Mouse (Mus musculus) heart, postnatal 10 days (tissue): ENCODE measurements around the gene Rhod. TPM values are rescaled to one million over a fixed set of nuclear protein-coding genes. Genes with fewer than 3 reads are reported as not detected.
"Not testable (repeated sequence)": the region's sequence is repeated elsewhere in the genome, so short reads cannot be mapped to it uniquely, and the experiment has no call there.

Experiments
- DNase-seq, 2 experiments: peaks; one replicate each; pipeline ENCODE4 v3.0.0; 2021
- intact Hi-C: fragments of 180-260 bp; cut with DNase I; formaldehyde crosslinking; loops from one replicate; pipeline ENCODE4 v1.15.1; 2025
- total RNA-seq, 2 experiments: library from RNA; stranded (reverse); gene quantifications; 2 replicates each; pipeline ENCODE4 v1.2.3; 2021

Rhod gene
- total RNA-seq, 2 experiments from 2014 or later: 8.5 to 10.6 TPM

- intact Hi-C loops: loop anchor here (5.0 kb wide), 1 partner anchor 162 kb away; no protein-coding TSS in a partner anchor
- no peak for DNase-seq
Observed at GRCm38 (mm10) chr19:4419711-4420110, 19.5 kb downstream of the Rhod start.

GRCm38 (mm10) chr19:4417713-4418112, 21.5 kb downstream of the Rhod start:
- intact Hi-C loops: loop anchor here (2.0 to 5.0 kb wide), 2 partner anchors 79 to 160 kb away; no protein-coding TSS in a partner anchor
- no peak for DNase-seq

GRCm38 (mm10) chr19:4417183-4417582, 22.0 kb downstream of the Rhod start:
- DNase-seq: peak; percentile 79 to 86
- intact Hi-C loops: loop anchor here (2.0 to 5.0 kb wide), 2 partner anchors 78 to 160 kb away; no protein-coding TSS in a partner anchor

DNA sequence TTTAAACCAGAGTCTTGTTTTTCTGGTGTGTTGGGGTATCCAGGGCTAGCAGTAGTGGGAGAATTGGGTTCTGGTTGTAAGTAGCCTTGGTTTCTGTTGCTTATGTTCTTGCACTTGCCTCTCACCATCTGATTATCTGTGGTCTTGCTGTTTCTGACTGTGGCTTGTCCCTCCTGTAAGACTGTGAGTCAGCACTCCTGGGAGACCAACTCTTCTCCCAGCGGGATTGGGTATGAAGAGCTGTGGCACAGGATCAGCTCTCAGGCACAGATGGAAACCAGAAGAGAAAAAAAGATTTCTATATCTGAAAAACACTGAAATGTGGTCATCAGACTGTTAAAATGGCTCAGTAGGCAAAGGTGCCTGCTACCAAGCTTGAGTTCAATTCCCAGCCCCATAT, 24.6 kb downstream of the Rhod start:
- intact Hi-C loops: loop anchor here (5.0 kb wide), 1 partner anchor 157 kb away; no protein-coding TSS in a partner anchor
- no peak for DNase-seq

DNA sequence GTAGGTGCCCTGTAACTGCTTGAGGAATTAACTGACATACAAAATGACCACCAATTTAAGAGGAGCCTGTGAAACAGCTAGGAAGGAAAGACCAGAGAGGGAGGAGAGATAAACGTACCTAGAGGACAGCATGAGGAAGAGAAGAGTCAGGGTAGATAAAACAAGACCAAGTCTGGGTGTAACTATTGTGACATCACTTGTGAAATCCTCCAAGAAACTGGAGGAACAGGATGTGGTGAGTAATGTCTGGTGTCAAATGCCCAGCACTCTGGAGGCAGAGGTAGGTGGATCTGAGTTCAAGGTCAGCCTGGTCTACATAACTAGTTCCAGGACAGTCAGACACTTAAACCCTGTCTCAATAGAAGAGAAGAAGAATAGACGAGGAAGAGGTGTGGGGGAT, 30.2 kb downstream of the Rhod start:
- no peak for DNase-seq
- intact Hi-C loops: no loop called here

- no peak for DNase-seq
- intact Hi-C loops: no loop called here
Observed at GRCm38 (mm10) chr19:4404840-4405239, 34.4 kb downstream of the Rhod start.

DNA sequence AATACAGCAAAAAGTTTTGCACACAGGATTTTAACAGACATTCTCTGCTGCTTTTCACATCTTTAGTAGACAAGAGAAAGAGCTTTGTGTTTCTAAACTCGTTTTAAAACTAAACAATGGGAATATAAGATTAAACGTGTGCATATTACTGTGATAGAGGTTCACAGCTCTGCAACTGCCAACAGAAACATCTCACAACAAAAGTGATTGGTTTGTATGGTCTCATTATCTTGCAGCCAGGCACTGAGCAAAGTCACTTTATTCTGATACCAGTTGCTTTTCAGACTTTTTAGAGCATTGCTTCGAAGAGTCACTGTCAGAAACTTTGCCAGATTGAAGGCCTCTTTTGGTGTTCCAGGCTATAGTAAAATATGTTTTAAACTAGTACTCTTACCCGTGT, 40.3 kb downstream of the Rhod start:
- DNase-seq: no peak
- intact Hi-C loops: loop anchor here (5.0 kb wide), 1 partner anchor 62 kb away; no protein-coding TSS in a partner anchor

DNA sequence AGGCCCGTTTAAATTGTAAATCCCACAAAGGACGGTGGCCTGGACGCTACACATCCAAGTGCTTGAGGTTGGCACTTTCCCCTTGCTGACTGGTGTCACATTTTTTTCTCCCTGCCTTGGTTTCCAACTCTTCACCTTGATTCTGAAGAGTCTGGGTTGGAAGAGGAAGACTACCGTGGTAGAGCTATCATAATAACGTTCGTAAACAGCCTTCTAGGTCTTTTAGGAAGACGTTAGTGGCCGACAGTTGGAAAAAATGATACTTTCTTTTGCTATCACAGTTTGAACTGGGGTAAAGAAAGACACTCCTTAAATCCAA, 40.6 kb downstream of the Rhod start:
- DNase-seq: no peak
- intact Hi-C loops: loop anchor here (5.0 kb wide), 1 partner anchor 61 kb away; no protein-coding TSS in a partner anchor

DNA sequence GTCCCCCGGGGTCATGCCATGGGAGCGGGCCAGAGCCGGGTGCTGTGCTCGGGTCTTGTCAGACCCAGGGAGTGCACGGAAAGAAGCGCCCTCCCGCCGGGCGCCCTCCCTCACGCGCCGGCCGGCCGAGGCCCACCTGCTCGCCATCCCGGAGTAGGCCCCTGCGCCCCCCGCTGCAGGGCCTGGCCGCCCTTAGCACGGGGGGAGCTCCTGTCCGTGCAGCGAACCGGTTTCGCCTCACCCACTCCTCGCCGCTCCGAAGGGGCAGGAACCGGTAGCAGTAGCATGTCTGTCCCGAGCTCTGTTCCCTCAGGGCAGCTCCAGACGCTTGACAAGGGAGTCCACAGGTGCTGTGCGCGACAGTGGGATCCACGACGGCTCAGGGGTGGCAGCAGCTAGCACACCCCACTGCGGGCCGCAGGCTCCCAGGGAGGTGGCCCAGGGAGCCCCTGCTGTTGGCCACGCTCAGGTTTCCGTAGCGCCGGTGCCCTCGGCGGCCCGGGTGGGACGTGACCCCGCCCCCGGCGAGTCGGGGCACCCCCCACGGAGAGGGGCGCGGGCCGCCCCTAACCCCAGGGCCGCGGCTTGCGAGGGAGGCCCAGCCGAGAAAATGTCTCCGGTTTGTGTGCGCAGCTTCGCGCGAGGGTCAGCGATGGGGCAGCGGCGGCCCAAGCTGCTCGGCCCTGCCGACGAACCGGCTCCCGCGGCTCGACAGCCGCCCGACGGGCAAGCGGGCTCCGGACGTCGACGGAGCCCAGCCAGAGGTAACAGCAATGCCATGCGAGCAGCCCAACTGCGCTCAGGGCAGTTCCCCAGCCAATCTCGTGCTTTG, 41.2 kb downstream of the Rhod start, which contains the start of gene Kdm2a:
TSS of gene Kdm2a (minus strand) at position 488 of the 832 bp plus-strand sequence.
- DNase-seq: peak; percentile 72 to 73
- intact Hi-C loops: loop anchor here (5.0 kb wide), 1 partner anchor 61 kb away; no protein-coding TSS in a partner anchor

DNA sequence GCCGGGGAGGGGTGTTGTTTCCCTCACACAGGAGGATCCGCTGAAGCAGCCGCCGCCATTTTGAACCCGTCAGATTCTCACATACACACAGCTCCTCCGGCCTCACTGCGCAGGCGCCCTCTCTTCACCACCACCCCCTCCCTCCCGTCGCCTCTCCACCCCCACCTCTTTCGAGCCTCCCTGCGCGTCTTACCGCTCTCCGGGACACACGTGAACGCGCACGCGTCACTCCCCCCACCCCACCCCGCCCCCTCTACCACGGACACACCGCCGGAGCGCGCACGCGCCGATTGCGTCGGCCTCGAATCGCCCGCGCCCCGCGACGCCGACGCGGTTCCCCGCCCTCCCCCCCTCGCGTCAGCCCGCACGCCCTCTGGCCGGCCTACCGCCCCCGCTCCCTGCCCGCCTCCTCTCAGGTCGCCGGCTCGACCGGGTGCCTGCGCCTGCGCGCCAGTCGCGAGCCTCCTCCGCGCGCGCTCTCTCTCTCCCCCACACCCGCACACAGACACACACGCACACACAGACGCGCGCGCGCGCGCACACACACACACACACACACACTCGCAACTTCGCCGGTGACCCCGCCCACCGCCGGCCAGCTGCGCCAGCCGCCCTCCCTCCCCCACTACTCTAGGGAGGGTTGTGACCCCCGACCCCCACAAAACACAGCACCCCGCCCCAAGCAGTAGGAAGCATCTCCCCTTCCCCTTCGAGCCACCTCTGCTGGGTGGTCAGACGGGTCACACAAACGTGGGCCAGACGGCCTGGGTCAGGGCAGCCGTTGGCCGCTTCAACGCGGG, 42.0 kb downstream of the Rhod start:
- intact Hi-C loops: loop anchor here (5.0 kb wide), 1 partner anchor 60 kb away; no protein-coding TSS in a partner anchor
- peak; percentile 95 to 97 for DNase-seq

DNA sequence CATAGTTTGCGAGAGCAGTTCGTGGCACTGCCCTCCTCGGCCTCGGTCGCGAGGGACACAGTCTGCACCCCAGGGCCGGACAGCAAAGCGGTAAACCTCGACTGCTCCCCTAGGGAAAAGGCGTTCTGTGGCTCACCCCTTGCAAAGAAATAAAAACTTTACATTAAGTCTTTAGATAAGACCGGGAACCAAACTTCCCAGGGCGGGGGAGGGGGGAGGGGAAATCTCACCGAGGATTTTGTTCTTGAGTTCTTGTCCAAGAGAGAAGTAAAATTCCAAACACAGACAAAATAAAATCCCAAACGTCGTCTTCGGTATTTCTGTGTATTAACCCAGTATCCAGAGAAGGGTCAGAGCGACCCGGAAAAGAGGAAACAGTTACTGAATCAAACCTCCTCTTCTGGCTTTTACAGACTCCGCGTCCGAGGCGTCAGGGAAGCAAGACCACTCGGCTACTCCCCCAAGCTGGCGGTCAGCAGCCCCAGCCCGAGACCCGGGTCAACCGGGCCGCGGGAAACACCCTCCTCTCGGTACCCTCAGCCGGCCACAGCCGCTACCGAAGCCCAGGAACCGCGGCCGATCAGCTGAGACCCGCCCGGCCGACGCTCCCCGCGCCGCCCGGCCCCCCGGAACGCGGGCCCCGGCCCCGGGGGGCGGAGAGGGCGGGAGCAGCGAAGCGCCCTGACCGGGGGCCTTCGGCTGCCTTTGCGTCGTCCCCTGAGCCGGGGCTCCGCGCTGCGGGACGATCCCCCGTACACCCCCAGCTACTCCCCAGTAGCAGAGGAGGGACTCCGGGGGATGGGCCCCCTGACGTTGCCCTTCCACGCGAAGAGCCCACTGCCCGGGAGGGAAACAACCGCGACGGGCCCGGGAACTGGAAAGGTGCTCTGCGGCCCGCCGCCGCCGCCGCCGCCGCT, 42.9 kb downstream of the Rhod start:
- intact Hi-C loops: loop anchor here (5.0 kb wide), 1 partner anchor 59 kb away; no protein-coding TSS in a partner anchor
- DNase-seq: peak; percentile 46 to 50

DNA sequence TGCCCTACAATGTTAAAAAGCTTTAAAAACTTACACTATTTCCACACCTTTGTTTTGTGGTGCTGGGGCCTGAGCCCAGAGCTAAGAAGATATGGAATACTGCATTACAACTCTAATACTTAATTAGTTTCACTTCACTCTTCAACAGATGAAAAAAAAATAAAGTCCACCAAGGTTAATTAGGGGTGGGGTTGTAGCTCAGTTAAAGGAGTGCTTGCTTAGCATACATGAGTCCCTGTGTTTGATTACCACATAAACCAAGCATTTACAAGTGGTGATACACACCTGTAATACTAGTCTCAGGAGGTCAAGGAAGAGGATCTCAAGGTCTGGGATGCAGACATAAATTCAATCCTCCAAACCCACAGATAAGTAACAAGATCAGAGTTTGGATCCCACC, 52.0 kb downstream of the Rhod start:
- intact Hi-C loops: no loop called here
- no peak for DNase-seq

- intact Hi-C loops: no loop called here
- DNase-seq: no peak
Observed at GRCm38 (mm10) chr19:4385026-4385425, 54.2 kb downstream of the Rhod start.

- intact Hi-C loops: no loop called here
- no peak for DNase-seq
Observed at GRCm38 (mm10) chr19:4384322-4384721, 54.9 kb downstream of the Rhod start.

- no peak for DNase-seq
- intact Hi-C loops: no loop called here
Observed at GRCm38 (mm10) chr19:4383306-4383705, 55.9 kb downstream of the Rhod start.

DNA sequence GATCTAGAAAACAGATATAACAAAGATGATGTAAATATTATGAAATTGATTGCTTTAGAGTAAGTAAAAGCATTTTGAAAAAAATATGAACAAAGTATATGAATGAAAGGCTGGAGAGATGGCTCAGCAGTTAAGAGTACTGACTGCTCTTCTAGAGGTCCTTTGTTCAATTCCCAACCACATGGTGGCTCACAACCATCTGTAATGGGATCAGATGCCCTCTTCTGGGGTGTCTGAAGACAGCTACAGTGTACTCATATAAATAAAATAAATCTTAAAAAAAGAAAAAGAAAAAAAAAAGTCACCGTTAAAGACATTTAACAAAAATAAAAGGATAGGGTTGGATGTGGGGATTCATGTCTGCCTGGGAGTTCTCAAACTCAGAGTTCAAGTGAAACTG, 56.9 kb downstream of the Rhod start:
- DNase-seq, intact Hi-C loops: not testable (repeated sequence)
